Mouse (Mus musculus) forebrain, embryonic 14.5 days (tissue): ENCODE results near the gene Zmynd11. TPM values are rescaled to one million over a fixed set of nuclear protein-coding genes. Genes with fewer than 3 reads are reported as not detected.

Experiments used
- ATAC-seq: fragments of 200-750 bp; cut with Nextera tagmentation; 2 replicates; pipeline ENCODE4 v1.8.0; 2017; ENCODE audit warnings: mild to moderate bottlenecking, moderate library complexity
- DNase-seq: peaks from one replicate; pipeline ENCODE4 v3.0.0-alpha.2; 2015; ENCODE audit warnings: low spot score
- H3K27ac ChIP-seq: fragments of 300-500 bp; sonication (generic); 2 replicates; pipeline ENCODE4 v1.5.1; 2014; ENCODE audit warnings: low read depth, mild to moderate bottlenecking, control low read depth, low read length, moderate library complexity
- H3K27me3 ChIP-seq: fragments of 300-500 bp; sonication (generic); replicated peaks from 2 replicates; pipeline ENCODE4 v1.6.1; 2014; ENCODE audit warnings: low read length, control low read depth, mixed read lengths; ENCODE audit not compliant: control insufficient read depth, insufficient read depth
- H3K36me3 ChIP-seq: fragments of 300-500 bp; sonication (generic); 2 replicates; pipeline ENCODE4 v1.6.1; 2014; ENCODE audit warnings: low read length, control low read depth; ENCODE audit not compliant: control insufficient read depth, insufficient read depth
- H3K4me1 ChIP-seq: fragments of 300-500 bp; sonication (generic); 2 replicates; pipeline ENCODE4 v1.6.1; 2014; ENCODE audit warnings: antibody characterized with exemption, low read length, control low read depth; ENCODE audit not compliant: control insufficient read depth, insufficient read depth
- H3K4me2 ChIP-seq: fragments of 300-500 bp; sonication (generic); 2 replicates; pipeline ENCODE4 v1.6.1; 2014; ENCODE audit warnings: mild to moderate bottlenecking, control low read depth, low read length
- H3K4me3 ChIP-seq: fragments of 300-500 bp; sonication (generic); 2 replicates; pipeline ENCODE4 v1.5.1; 2014; ENCODE audit warnings: low read depth, low read length, control low read depth
- H3K9ac ChIP-seq: fragments of 300-500 bp; sonication (generic); 2 replicates; pipeline ENCODE4 v1.6.1; 2014; ENCODE audit warnings: mild to moderate bottlenecking, low read length, control low read depth, moderate library complexity
- H3K9me3 ChIP-seq: fragments of 300-500 bp; sonication (generic); replicated peaks from 2 replicates; pipeline ENCODE4 v1.6.1; 2016; ENCODE audit warnings: low read length, control low read depth, mixed read lengths; ENCODE audit not compliant: control insufficient read depth
- WGBS: fragments of 180-500 bp; shearing (Covaris S2); extraction: QIAGEN DNeasy Blood & Tissue Kit; methylation state at CpG from one replicate; pipeline ENCODE4 v1.1.7; 2014; 5-methylcytosine and 5-hydroxymethylcytosine counted together
- polyA plus RNA-seq: library from polyadenylated mRNA; unstranded; fragments of >200 nt; fragmentation: Nextera tagmentation; extraction: Ambion mirVana; gene quantifications from 2 replicates; pipeline ENCODE4 v1.2.1, GENCODE M21; 2014

The Zmynd11 gene
- polyA plus RNA-seq, 1 experiment from 2014 or later = 148 TPM

GRCm38 (mm10) chr13:9653018-9653417 is 112.1 kb downstream of the Zmynd11 start:
- no peak overlapping the region for H3K4me3 ChIP-seq
- H3K36me3 ChIP-seq = peaks cover 11% of the 10 kb centered on the region
- no peaks in the 10 kb centered on the region for H3K9me3 ChIP-seq
- no peaks in the 10 kb centered on the region for H3K4me1 ChIP-seq
- no peak overlapping the region for H3K9ac ChIP-seq
- 82% methylated on average over 3 of the region's 3 CpGs for WGBS
- no peak overlapping the region for H3K4me2 ChIP-seq
- H3K27me3 ChIP-seq = no peaks in the 10 kb centered on the region
- DNase-seq = no peak
- H3K27ac ChIP-seq = no peak overlapping the region
- no peak for ATAC-seq

GRCm38 (mm10) chr13:9650580-9650979 is 114.5 kb downstream of the Zmynd11 start:
- Histone ChIP-seq H3K27ac (no peak overlapping the region), H3K4me2 (no peak overlapping the region), H3K9ac (no peak overlapping the region), H3K36me3 (peaks cover 8% of the 10 kb centered on the region), H3K4me3 (no peak overlapping the region), H3K27me3 (no peaks in the 10 kb centered on the region), H3K9me3 (no peaks in the 10 kb centered on the region), H3K4me1 (no peaks in the 10 kb centered on the region)
- ATAC-seq (no peak), DNase-seq (no peak)

GRCm38 (mm10) chr13:9649894-9650293 is 115.2 kb downstream of the Zmynd11 start:
- Histone ChIP-seq H3K4me2 (no peak overlapping the region), H3K9me3 (no peaks in the 10 kb centered on the region), H3K9ac (no peak overlapping the region), H3K27me3 (no peaks in the 10 kb centered on the region), H3K27ac (no peak overlapping the region), H3K36me3 (peaks cover 11% of the 10 kb centered on the region), H3K4me3 (no peak overlapping the region), H3K4me1 (no peaks in the 10 kb centered on the region)
- no peak for DNase-seq
- WGBS = 90% methylated on average over 1 of the region's 1 CpGs
- no peak for ATAC-seq

DNA sequence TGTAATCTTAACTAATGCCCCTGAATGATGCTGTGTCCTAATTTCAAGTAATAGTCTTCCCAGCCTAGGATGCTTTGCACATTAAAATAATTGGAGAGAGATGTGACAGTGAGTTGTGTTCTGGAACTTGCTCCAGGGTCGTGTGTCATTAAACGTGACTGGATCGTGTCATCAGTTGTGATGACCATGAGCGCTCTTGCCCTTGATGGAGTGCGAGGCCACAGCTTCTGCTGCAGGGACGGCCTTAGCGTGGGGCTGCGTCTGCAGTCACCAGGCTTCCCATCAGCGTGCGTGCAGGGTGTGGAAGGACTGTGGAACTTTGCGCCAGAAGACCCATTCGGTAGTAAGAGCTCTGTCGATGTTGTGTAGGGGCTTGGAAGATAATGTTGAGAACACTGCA is 116.4 kb downstream of the Zmynd11 start:
- Histone ChIP-seq H3K27ac (no peak overlapping the region), H3K4me2 (no peak overlapping the region), H3K9me3 (no peaks in the 10 kb centered on the region), H3K9ac (no peak overlapping the region), H3K36me3 (peaks cover 11% of the 10 kb centered on the region), H3K27me3 (no peaks in the 10 kb centered on the region), H3K4me3 (no peak overlapping the region), H3K4me1 (no peaks in the 10 kb centered on the region)
- DNase-seq = no peak
- WGBS = 95% methylated on average over 13 of the region's 13 CpGs
- ATAC-seq = no peak

- Histone ChIP-seq H3K4me3 (no peak overlapping the region), H3K27me3 (no peaks in the 10 kb centered on the region), H3K36me3 (0 out of 2 replicates have a peak, but pooled peaks cover 6% of the 10 kb centered on the region), H3K4me1 (no peaks in the 10 kb centered on the region), H3K27ac (no peak overlapping the region), H3K4me2 (no peak overlapping the region), H3K9ac (no peak overlapping the region), H3K9me3 (no peaks in the 10 kb centered on the region)
- ATAC-seq (no peak), DNase-seq (no peak)
- WGBS = 56% methylated on average over 3 of the region's 3 CpGs
These were observed 127.2 kb downstream of the Zmynd11 start for GRCm38 (mm10) chr13:9637949-9638348.

DNA sequence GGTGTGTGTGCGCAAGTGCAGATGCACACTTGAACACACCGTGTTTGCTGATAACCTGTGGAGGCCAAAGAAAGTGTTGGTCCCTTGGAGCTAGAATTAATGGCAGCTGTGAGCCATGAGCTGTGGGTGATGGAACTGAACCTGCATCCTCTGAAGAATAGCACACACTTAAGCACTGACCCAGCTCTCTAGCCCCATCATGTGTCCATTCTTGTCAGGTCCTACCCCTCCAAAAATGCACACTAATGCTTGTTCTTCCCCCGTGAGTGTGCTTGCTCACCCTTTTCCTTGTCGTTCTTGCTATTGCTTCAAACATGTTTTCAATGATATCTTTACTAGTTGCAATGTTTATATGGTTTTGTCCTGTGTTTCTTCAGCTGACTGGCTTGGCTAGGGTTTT is 128.6 kb downstream of the Zmynd11 start:
- no peaks in the 10 kb centered on the region for H3K9me3 ChIP-seq
- DNase-seq = peak; percentile 39
- H3K36me3 ChIP-seq = 0 out of 2 replicates have a peak, but pooled peaks cover 6% of the 10 kb centered on the region
- no peak overlapping the region for H3K27ac ChIP-seq
- H3K4me2 ChIP-seq = no peak overlapping the region
- no peak overlapping the region for H3K9ac ChIP-seq
- H3K27me3 ChIP-seq = no peaks in the 10 kb centered on the region
- ATAC-seq = peak; percentile 54; the same call in 1 of the 2 replicates
- no peak overlapping the region for H3K4me3 ChIP-seq
- H3K4me1 ChIP-seq = no peaks in the 10 kb centered on the region
- 56% methylated on average over 4 of the region's 4 CpGs for WGBS

DNA sequence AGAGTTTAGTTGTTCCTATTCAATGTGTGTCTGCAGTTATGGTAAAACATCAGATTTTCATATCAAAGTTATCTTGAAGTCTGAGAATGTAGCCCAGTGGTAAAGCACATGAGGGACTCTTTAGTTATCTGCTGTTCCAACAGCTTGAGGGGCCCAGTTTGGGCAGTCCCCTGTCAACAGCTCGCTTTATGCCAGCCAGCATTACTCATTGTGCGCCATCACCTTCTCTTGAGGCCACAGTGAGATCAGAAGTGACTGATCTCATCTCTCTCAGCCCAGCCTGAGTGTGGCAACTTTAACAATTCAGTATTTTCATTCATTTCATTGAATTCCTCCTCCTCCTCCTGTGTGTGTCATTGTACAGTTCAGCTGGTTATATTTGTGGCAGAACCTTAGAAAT is 129.2 kb downstream of the Zmynd11 start:
- H3K36me3 ChIP-seq = 0 out of 2 replicates have a peak, but pooled peaks cover 6% of the 10 kb centered on the region
- no peak overlapping the region for H3K9ac ChIP-seq
- no peaks in the 10 kb centered on the region for H3K9me3 ChIP-seq
- 83% methylated on average over 2 of the region's 2 CpGs for WGBS
- no peaks in the 10 kb centered on the region for H3K4me1 ChIP-seq
- DNase-seq (no peak), ATAC-seq (no peak)
- H3K27ac ChIP-seq = no peak overlapping the region
- no peak overlapping the region for H3K4me3 ChIP-seq
- no peaks in the 10 kb centered on the region for H3K27me3 ChIP-seq
- H3K4me2 ChIP-seq = no peak overlapping the region
